Mouse (Mus musculus): Measurements from ENCODE around the gene Olfr356.

The Olfr356 gene

GRCm38 (mm10) chr2:36936821-36937220 lies at the start of gene Olfr356:
Olfr356 (plus strand) TSS chr2:36937121.
- DNase-seq (ENCODE audit: low read depth, low spot score), result no peak

- no peak for DNase-seq (ENCODE audit: low read depth, low spot score)
Measured at GRCm38 (mm10) chr2:36892836-36893235, 44.1 kb upstream of the Olfr356 start, which contains the start of gene Olfr353. Olfr353 (minus strand) TSS chr2:36892936.

- DNase-seq (ENCODE audit: low read depth, low spot score), result no peak
Measured at GRCm38 (mm10) chr2:36897114-36897513, 39.8 kb upstream of the Olfr356 start.

DNA sequence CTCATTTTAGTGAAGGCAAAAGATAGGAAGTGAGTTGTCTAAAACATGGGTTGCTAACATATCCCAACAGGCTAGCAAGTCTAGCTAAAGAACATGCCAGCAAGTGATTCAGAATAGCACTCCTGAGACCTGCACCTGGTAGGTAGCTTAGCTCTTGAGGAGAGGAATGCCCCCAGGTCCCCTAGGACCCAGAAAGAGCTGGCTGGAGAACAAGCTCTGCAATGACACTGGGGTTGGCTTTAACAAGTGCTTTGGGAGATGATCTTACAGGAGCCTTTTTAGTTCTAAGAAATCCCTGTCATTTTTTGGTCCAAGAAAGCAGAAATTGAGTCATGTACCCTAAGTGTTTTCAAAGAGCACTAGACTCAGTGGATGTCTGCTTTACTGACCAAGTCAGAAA lies 31.5 kb upstream of the Olfr356 start, which contains the start of gene Olfr354:
Gene Olfr354, plus strand, starts transcription at position 301 of the 400 bp plus-strand sequence.
- no peak for DNase-seq (ENCODE audit: low read depth, low spot score)

GRCm38 (mm10) chr2:36928797-36929196 lies 8.1 kb upstream of the Olfr356 start, which contains the start of gene Olfr355:
Olfr355 (minus strand) TSS chr2:36928897.
- no peak for DNase-seq (ENCODE audit: low read depth, low spot score)

All from telencephalon, adult 2 months (tissue).